Mouse (Mus musculus): ENCODE measurements around the gene Dnah9. TPM values are rescaled to one million over a fixed set of nuclear protein-coding genes. Genes with fewer than 3 reads are reported as not detected.

Gene Dnah9
- polyA plus RNA-seq, 1 experiment from 2014 or later: not detected

GRCm38 (mm10) chr11:65820877-65821276, 347.5 kb downstream of the Dnah9 start:
- 26% methylated on average over 7 of the region's 7 CpGs for WGBS (ENCODE audit: insufficient replicate concordance)
- ATAC-seq (ENCODE audit: insufficient read depth): no peak
- Histone ChIP-seq H3K9ac (no peak overlapping the region), H3K27me3 (no peaks in the 10 kb centered on the region), H3K4me3 (replicated peaks) (no peak overlapping the region), H3K4me1 (replicated peaks) (no peaks in the 10 kb centered on the region), H3K27ac (replicated peaks) (no peak overlapping the region), H3K9me3 (replicated peaks) (no peaks in the 10 kb centered on the region), H3K4me2 (no peak overlapping the region), H3K36me3 (replicated peaks) (peaks cover 58% of the 10 kb centered on the region)

- Histone ChIP-seq H3K9me3 (replicated peaks) (no peaks in the 10 kb centered on the region), H3K4me3 (replicated peaks) (no peak overlapping the region), H3K36me3 (replicated peaks) (peaks cover 64% of the 10 kb centered on the region), H3K27me3 (no peaks in the 10 kb centered on the region), H3K4me1 (replicated peaks) (no peaks in the 10 kb centered on the region), H3K9ac (no peak overlapping the region), H3K27ac (replicated peaks) (no peak overlapping the region), H3K4me2 (no peak overlapping the region)
- ATAC-seq (ENCODE audit: insufficient read depth): no peak
- 73% methylated on average over 5 of the region's 5 CpGs for WGBS (ENCODE audit: insufficient replicate concordance)
These were observed 348.1 kb downstream of the Dnah9 start for GRCm38 (mm10) chr11:65820280-65820679.

GRCm38 (mm10) chr11:65818193-65818592, 350.2 kb downstream of the Dnah9 start:
- WGBS (ENCODE audit: insufficient replicate concordance): 58% methylated on average over 1 of the region's 1 CpGs
- no peaks in the 10 kb centered on the region for H3K4me1 ChIP-seq (replicated peaks)
- no peak for ATAC-seq (ENCODE audit: insufficient read depth)
- H3K9me3 ChIP-seq (replicated peaks): no peaks in the 10 kb centered on the region
- H3K36me3 ChIP-seq (replicated peaks): peaks cover 65% of the 10 kb centered on the region
- H3K4me2 ChIP-seq: no peak overlapping the region
- no peak overlapping the region for H3K4me3 ChIP-seq (replicated peaks)
- H3K27ac ChIP-seq (replicated peaks): no peak overlapping the region
- no peak overlapping the region for H3K9ac ChIP-seq
- no peaks in the 10 kb centered on the region for H3K27me3 ChIP-seq

GRCm38 (mm10) chr11:65816237-65816636, 352.1 kb downstream of the Dnah9 start:
- WGBS (ENCODE audit: insufficient replicate concordance): 77% methylated on average over 6 of the region's 6 CpGs
- H3K4me2 ChIP-seq: no peak overlapping the region
- no peak overlapping the region for H3K4me3 ChIP-seq (replicated peaks)
- H3K4me1 ChIP-seq (replicated peaks): no peaks in the 10 kb centered on the region
- peaks cover 45% of the 10 kb centered on the region for H3K36me3 ChIP-seq (replicated peaks)
- no peak overlapping the region for H3K9ac ChIP-seq
- H3K27ac ChIP-seq (replicated peaks): no peak overlapping the region
- H3K9me3 ChIP-seq (replicated peaks): no peaks in the 10 kb centered on the region
- no peak for ATAC-seq (ENCODE audit: insufficient read depth)
- H3K27me3 ChIP-seq: no peaks in the 10 kb centered on the region

GRCm38 (mm10) chr11:65814381-65814780, 354.0 kb downstream of the Dnah9 start:
- Histone ChIP-seq H3K27ac (replicated peaks) (no peak overlapping the region), H3K9ac (no peak overlapping the region), H3K9me3 (replicated peaks) (no peaks in the 10 kb centered on the region), H3K4me2 (no peak overlapping the region), H3K36me3 (replicated peaks) (peaks cover 42% of the 10 kb centered on the region), H3K27me3 (no peaks in the 10 kb centered on the region), H3K4me1 (replicated peaks) (no peaks in the 10 kb centered on the region), H3K4me3 (replicated peaks) (no peak overlapping the region)
- 85% methylated on average over 9 of the region's 9 CpGs for WGBS (ENCODE audit: insufficient replicate concordance)
- ATAC-seq (ENCODE audit: insufficient read depth): no peak

- ATAC-seq (ENCODE audit: insufficient read depth): no peak
- Histone ChIP-seq H3K4me2 (no peak overlapping the region), H3K9ac (no peak overlapping the region), H3K27me3 (no peaks in the 10 kb centered on the region), H3K27ac (replicated peaks) (no peak overlapping the region), H3K4me3 (replicated peaks) (no peak overlapping the region), H3K36me3 (replicated peaks) (peaks cover 32% of the 10 kb centered on the region), H3K4me1 (replicated peaks) (peaks cover 17% of the 10 kb centered on the region), H3K9me3 (replicated peaks) (no peaks in the 10 kb centered on the region)
- WGBS (ENCODE audit: insufficient replicate concordance): 63% methylated on average over 5 of the region's 5 CpGs
These were observed 356.3 kb downstream of the Dnah9 start for GRCm38 (mm10) chr11:65812088-65812487.

- ATAC-seq (ENCODE audit: insufficient read depth): no peak
- H3K27me3 ChIP-seq: no peaks in the 10 kb centered on the region
- no peaks in the 10 kb centered on the region for H3K36me3 ChIP-seq (replicated peaks)
- H3K4me3 ChIP-seq (replicated peaks): peak overlapping the region; percentile 76
- H3K27ac ChIP-seq (replicated peaks): peak overlapping the region; percentile 97
- H3K9me3 ChIP-seq (replicated peaks): no peaks in the 10 kb centered on the region
- 37% methylated on average over 7 of the region's 7 CpGs for WGBS (ENCODE audit: insufficient replicate concordance)
- peak overlapping the region; percentile 92 for H3K4me2 ChIP-seq
- peaks cover 24% of the 10 kb centered on the region for H3K4me1 ChIP-seq (replicated peaks)
- H3K9ac ChIP-seq: peak overlapping the region; percentile 84
These were observed 360.8 kb downstream of the Dnah9 start for GRCm38 (mm10) chr11:65807601-65808000.

- peak within 1 kb of the TSS; percentile 76 for H3K4me3 ChIP-seq (replicated peaks)
- peak within 1 kb of the TSS; percentile 97 for H3K27ac ChIP-seq (replicated peaks)
- H3K27me3 ChIP-seq: no peaks in the 10 kb centered on the region
- no peaks in the 10 kb centered on the region for H3K36me3 ChIP-seq (replicated peaks)
- ATAC-seq (ENCODE audit: insufficient read depth): peak; percentile 97
- under 1% methylated on average over 58 of the region's 58 CpGs for WGBS (ENCODE audit: insufficient replicate concordance)
- H3K9me3 ChIP-seq (replicated peaks): no peaks in the 10 kb centered on the region
- peaks cover 24% of the 10 kb centered on the region for H3K4me1 ChIP-seq (replicated peaks)
- H3K9ac ChIP-seq: peak within 1 kb of the TSS; percentile 84
- H3K4me2 ChIP-seq: peak within 1 kb of the TSS; percentile 92
These were observed 361.3 kb downstream of the Dnah9 start, which contains the start of gene Zkscan6 for GRCm38 (mm10) chr11:65806909-65807504. TSS of gene Zkscan6 (plus strand) at chr11:65807175.

GRCm38 (mm10) chr11:65806321-65806904, 361.9 kb downstream of the Dnah9 start:
- Histone ChIP-seq H3K9me3 (replicated peaks) (no peaks in the 10 kb centered on the region), H3K27me3 (no peaks in the 10 kb centered on the region), H3K36me3 (replicated peaks) (no peaks in the 10 kb centered on the region), H3K27ac (replicated peaks) (peak overlapping the region; percentile 97), H3K4me1 (replicated peaks) (peaks cover 24% of the 10 kb centered on the region), H3K9ac (peak overlapping the region; percentile 76), H3K4me2 (peak overlapping the region; percentile 92), H3K4me3 (replicated peaks) (peak overlapping the region; percentile 76)
- ATAC-seq (ENCODE audit: insufficient read depth): peak; percentile 49
- WGBS (ENCODE audit: insufficient replicate concordance): 1% methylated on average over 20 of the region's 20 CpGs

- no peak for ATAC-seq (ENCODE audit: insufficient read depth)
- H3K36me3 ChIP-seq (replicated peaks): no peaks in the 10 kb centered on the region
These were observed 366.5 kb downstream of the Dnah9 start for GRCm38 (mm10) chr11:65801899-65802298.

GRCm38 (mm10) chr11:65795896-65796295, 372.5 kb downstream of the Dnah9 start:
- ATAC-seq (ENCODE audit: insufficient read depth): no peak
- peaks cover 18% of the 10 kb centered on the region for H3K4me1 ChIP-seq (replicated peaks)
- H3K4me2 ChIP-seq: no peak overlapping the region
- H3K4me3 ChIP-seq (replicated peaks): no peak overlapping the region
- no peak overlapping the region for H3K27ac ChIP-seq (replicated peaks)
- no peaks in the 10 kb centered on the region for H3K27me3 ChIP-seq
- H3K9ac ChIP-seq: no peak overlapping the region
- H3K36me3 ChIP-seq (replicated peaks): no peaks in the 10 kb centered on the region
- WGBS (ENCODE audit: insufficient replicate concordance): 62% methylated on average over 1 of the region's 1 CpGs
- no peaks in the 10 kb centered on the region for H3K9me3 ChIP-seq (replicated peaks)

More at GRCm38 (mm10) chr11:65801899-65802298, 366.5 kb downstream of the Dnah9 start:
- no peaks in the 10 kb centered on the region for H3K27me3 ChIP-seq
- no peak overlapping the region for H3K4me3 ChIP-seq (replicated peaks)
- no peak overlapping the region for H3K27ac ChIP-seq (replicated peaks)
- peaks cover 8% of the 10 kb centered on the region; the same call in 1 of the 2 replicates for H3K4me1 ChIP-seq (replicated peaks)
- H3K9me3 ChIP-seq (replicated peaks): no peaks in the 10 kb centered on the region
- no peak overlapping the region for H3K4me2 ChIP-seq
- 59% methylated on average over 3 of the region's 3 CpGs for WGBS (ENCODE audit: insufficient replicate concordance)
- no peak overlapping the region for H3K9ac ChIP-seq

Data from liver, embryonic 15.5 days (tissue).